Mouse (Mus musculus): ENCODE results near the gene Sox5.

- TF ChIP-seq CTCF (IDR thresholded peaks at IDR 0.05): no peak
- TF ChIP-seq EP300 (IDR thresholded peaks at IDR 0.05; ENCODE audit: insufficient read depth, low read depth, low read length): no peak
- no peak for TF ChIP-seq POLR2A (IDR thresholded peaks at IDR 0.05; ENCODE audit: insufficient read depth, low read depth, low read length)
Observed at GRCm38 (mm10) chr6:144057098-144057632, 724.6 kb downstream of the Sox5 start.

Data from heart, adult 2 months (tissue).